Mouse (Mus musculus) left cerebral cortex, postnatal 36 days (tissue): ENCODE results near the gene Tff1. TPM values are rescaled to one million over a fixed set of nuclear protein-coding genes. Genes with fewer than 3 reads are reported as not detected.

Experiments used
- DNase-seq, 2 experiments: peaks; one replicate each; pipeline ENCODE4 v3.0.0; 2021 to 2022; ENCODE audit warnings: low spot score in 2 of 2, mixed read lengths in 1 of 2
- intact Hi-C: fragments of 180-260 bp; cut with DNase I; formaldehyde crosslinking; loops from one replicate; pipeline ENCODE4 v1.15.1; 2025
- total RNA-seq, 2 experiments: library from RNA; stranded (reverse); gene quantifications; 2 replicates each; pipeline ENCODE4 v1.2.3; 2021

Tff1 gene
- total RNA-seq, result not detected

GRCm38 (mm10) chr17:31165127-31165526, at the start of gene Tff1:
Gene Tff1, minus strand, starts transcription at chr17:31165277.
- no peak for DNase-seq
- intact Hi-C loops, result no loop called here

- intact Hi-C loops, result no loop called here
- no peak for DNase-seq
Observed at GRCm38 (mm10) chr17:31211881-31212280, 46.8 kb upstream of the Tff1 start.

DNA sequence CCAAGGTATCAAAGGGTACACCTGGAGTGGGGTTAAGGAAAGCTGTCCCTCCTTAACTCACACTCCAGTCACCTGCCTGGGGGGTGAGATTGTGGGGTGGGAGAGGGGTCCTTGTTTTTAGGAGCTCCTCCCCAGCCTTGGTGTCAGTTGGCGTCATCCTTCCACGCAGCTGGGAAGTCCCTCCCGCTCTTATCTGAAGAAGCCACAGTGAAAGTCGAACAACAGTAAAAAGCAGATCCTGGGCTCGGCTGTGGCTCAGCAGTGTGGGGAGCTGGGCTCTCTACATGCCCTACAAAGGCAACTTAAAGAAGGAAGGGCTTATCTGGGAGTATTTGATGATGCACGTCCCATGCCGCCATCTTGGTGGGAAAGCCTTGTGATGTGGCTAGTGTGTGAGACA, 45.2 kb upstream of the Tff1 start:
- DNase-seq, result no peak
- intact Hi-C loops, result no loop called here

DNA sequence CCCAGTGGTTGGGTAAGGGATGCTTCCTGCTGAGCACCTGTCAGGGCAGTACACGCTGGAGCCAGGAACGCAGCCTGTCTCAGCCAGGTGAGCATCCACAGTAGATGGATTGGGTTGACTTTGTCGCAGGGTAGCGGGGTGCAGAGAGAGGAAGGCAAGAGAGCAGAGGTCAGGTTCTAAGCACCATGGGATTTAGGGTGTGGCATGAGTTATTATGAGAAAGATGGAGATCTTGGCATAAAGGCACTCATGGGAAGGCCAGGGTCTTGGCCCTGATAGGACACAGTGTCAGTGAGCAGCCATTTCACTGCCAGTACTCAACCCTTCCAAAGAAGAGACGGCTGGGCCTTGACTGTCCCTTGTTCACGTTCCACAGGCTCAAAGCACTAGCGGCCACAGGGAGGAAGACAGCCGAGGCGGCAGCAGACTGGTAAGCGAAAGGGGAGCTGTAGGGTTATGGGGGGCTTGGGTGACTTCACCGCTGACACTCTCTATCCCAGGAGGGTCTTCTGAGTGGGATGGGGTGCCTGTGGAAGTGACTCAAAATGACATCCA, 44.4 kb upstream of the Tff1 start:
- intact Hi-C loops, result no loop called here
- DNase-seq, result no peak

DNA sequence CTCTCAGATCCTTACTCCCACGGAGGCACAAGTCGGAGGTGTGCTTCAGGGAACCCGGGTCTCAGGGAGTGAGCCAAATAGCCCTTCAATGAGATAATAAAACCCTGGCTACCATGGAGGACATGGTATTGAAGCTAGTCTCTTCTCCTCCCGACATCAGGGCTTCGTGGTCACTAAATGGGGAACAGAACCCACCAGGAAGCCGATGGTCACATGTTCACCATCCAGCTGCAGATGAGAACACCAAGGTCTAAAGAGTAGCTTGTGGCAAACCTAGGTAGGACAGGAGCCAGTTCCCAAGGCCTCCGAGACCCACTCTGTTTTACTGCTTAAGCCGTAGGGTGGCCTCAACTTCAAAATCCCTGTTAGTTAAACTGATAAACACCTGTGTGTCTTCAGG, 43.6 kb upstream of the Tff1 start:
- intact Hi-C loops, result no loop called here
- DNase-seq, result no peak

- intact Hi-C loops, result no loop called here
- no peak for DNase-seq
Observed at GRCm38 (mm10) chr17:31207771-31208334, 42.8 kb upstream of the Tff1 start, which contains the start of gene Ubash3a. Gene Ubash3a, plus strand, starts transcription at chr17:31207873.

GRCm38 (mm10) chr17:31198877-31199276, 33.8 kb upstream of the Tff1 start, which contains the start of gene Tmprss3:
Gene Tmprss3, minus strand, starts transcription at chr17:31198977.
- DNase-seq, result no peak
- intact Hi-C loops, result no loop called here

GRCm38 (mm10) chr17:31196283-31196682, 31.2 kb upstream of the Tff1 start:
- intact Hi-C loops, result no loop called here
- no peak for DNase-seq

- intact Hi-C loops, result no loop called here
- no peak for DNase-seq
Observed at GRCm38 (mm10) chr17:31195207-31195606, 30.1 kb upstream of the Tff1 start.

DNA sequence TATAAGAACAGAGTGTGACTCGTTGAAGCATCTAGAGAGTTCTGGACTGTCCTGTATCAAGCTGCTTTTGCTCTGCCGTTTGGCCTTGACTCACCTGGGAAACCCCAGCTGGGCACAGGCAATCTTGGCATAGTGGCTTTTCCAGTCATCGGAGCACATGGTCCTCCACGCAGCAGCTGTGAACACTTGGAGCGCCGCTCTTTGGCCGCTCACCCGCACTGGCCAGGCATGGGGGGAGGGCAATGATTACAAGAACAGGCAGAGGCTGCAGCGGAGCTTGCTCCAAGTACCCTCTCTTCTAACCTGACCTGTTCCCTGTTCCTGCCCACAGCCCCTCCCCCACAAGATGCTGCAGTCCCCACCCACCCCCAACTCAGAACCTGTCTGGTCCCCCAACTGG, 28.3 kb upstream of the Tff1 start:
- intact Hi-C loops, result no loop called here
- no peak for DNase-seq

DNA sequence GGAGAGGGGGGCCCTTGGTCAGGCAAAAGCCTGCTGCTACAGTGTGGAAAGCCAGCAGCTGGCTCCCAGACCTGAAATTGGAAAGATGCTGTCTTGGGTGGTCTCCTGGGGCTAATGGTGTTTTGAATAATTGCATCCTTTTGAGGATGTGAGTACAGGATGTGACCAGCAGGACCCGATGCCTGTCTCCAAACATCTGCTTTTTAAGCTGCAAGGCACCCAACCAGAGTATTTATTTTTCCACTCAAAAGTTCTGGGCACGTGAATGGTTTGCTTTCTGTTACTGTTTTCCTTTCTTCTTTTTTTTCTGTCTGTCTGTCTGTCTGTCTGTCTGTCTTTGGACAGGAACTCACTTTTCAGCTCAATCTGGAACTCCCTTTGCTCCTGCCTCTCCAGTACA, 27.6 kb upstream of the Tff1 start:
- intact Hi-C loops, result no loop called here
- DNase-seq, result no peak

DNA sequence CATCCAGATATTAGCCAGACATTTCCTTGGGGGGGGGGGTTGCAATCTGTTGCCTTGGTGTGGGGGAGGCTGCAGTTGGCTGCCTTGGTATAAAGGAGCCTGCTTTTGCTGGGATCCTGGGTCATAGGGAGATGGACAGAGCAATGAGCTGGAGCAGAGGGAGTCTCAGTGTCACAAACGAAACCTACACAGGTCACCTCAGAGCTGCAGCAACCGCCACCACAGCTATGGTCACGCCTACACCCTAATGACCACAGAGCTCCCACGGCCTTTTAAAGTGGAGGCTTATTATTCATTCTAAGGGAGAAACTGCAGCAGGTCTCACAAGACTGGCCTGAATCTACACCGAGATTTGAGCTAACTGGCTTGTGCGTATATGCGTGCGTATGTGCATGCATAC, 26.7 kb upstream of the Tff1 start:
- DNase-seq, result no peak
- intact Hi-C loops, result no loop called here

- intact Hi-C loops, result loop anchor here (2.0 kb wide), 2 partner anchors 49 to 177 kb away; no protein-coding TSS in a partner anchor
- DNase-seq, result peak; percentile 59 to 61
Observed at GRCm38 (mm10) chr17:31187370-31187769, 22.3 kb upstream of the Tff1 start.

DNA sequence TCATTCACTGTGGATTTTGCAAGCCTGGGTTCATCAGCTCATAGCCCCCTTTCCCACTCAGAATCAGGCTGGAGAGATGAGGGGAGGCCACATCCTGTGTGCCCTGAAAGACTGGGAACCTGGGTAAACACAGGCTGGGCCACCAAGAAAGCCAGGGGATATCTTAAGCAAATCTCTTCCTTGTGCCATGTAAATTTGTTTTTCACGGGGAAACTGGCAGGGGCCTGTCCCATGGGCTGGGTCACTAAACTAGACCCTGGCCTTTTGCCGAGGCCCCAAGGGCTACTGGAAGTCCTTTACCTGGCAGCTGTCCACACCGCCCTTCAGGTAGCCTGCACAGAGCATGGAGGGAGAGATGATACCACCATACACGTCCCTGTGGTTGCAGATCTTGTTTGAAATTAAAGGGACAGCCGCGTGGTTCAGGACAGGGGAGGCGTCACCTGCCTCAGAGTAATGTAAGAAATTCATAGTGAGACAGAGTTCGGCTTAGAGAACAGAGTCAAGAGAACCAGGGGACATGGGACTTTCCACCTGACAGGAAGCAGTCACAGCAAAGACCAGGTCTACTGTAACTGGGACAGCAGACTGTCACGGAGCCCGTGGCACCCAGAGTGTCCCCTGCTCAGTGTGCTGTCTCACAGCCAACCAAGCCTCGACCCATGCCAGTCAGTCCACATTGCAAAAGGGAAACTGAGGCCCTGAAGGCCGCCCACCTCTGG, 19.4 kb upstream of the Tff1 start:
- no peak for DNase-seq

GRCm38 (mm10) chr17:31183180-31183974, 18.3 kb upstream of the Tff1 start:
- intact Hi-C loops, result no loop called here
- peak; percentile 29 to 44 for DNase-seq

More for the DNA sequence above, 19.4 kb upstream of the Tff1 start:
- intact Hi-C loops, result no loop called here

- intact Hi-C loops, result no loop called here
- DNase-seq, result no peak
Observed at GRCm38 (mm10) chr17:31181490-31181889, 16.4 kb upstream of the Tff1 start.

GRCm38 (mm10) chr17:31176321-31176720, 11.2 kb upstream of the Tff1 start:
- intact Hi-C loops, result no loop called here
- no peak for DNase-seq

- no peak for DNase-seq
- intact Hi-C loops, result no loop called here
Observed at GRCm38 (mm10) chr17:31169796-31170195, 4.7 kb upstream of the Tff1 start.

- intact Hi-C loops, result no loop called here
- no peak for DNase-seq
Observed at GRCm38 (mm10) chr17:31163821-31164220, 1.3 kb downstream of the Tff1 start.

DNA sequence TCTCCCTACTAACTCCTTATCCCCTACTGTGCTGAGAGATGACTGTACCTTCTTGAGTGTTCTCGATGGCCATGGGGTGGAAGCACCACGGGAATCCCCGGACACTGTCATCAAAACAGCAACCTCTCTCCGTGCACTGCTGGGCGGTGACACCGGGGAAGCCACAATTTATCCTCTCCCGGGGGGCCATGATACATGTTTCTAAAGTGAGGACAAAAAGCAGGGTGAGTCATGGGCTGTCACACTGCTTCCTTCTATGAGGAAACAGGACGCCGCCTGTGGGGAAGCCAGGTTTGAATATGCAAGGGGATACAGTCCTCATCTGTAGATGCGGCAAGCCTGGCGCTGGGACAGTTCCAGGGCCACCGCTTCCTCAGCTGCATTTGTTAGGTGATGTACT, 2.5 kb downstream of the Tff1 start:
- DNase-seq, result no peak
- intact Hi-C loops, result no loop called here
